Mouse (Mus musculus) forebrain, embryonic 16.5 days (tissue): ENCODE measurements around the gene Phf13. TPM values are rescaled to one million over a fixed set of nuclear protein-coding genes. Genes with fewer than 3 reads are reported as not detected.
A peak's percentile ranks its signal among the peaks of the same experiment; 100 is the strongest.

Source experiments
- ATAC-seq: fragments of 200-750 bp; cut with Nextera tagmentation; 2 replicates; pipeline ENCODE4 v1.8.0; 2017; ENCODE audit warnings: mild to moderate bottlenecking, moderate library complexity
- H3K27ac ChIP-seq: fragments of 300-500 bp; sonication (generic); 2 replicates; pipeline ENCODE4 v1.5.1; 2014; ENCODE audit warnings: low read length, control low read depth
- H3K27me3 ChIP-seq: fragments of 300-500 bp; sonication (generic); replicated peaks from 2 replicates; pipeline ENCODE4 v1.6.1; 2014; ENCODE audit warnings: low read length; ENCODE audit not compliant: control insufficient read depth, insufficient read depth
- H3K36me3 ChIP-seq: fragments of 300-500 bp; sonication (generic); 2 replicates; pipeline ENCODE4 v1.6.1; 2014; ENCODE audit not compliant: control insufficient read depth, insufficient read depth
- H3K4me1 ChIP-seq: fragments of 300-500 bp; sonication (generic); replicated peaks from 2 replicates; pipeline ENCODE4 v1.6.1; 2014; ENCODE audit warnings: low read length; ENCODE audit not compliant: control insufficient read depth, insufficient read depth
- H3K4me2 ChIP-seq: fragments of 300-500 bp; sonication (generic); 2 replicates; pipeline ENCODE4 v1.6.1; 2014; ENCODE audit warnings: mild to moderate bottlenecking, low read length, control low read depth
- H3K4me3 ChIP-seq: fragments of 300-500 bp; sonication (generic); replicated peaks from 2 replicates; pipeline ENCODE4 v1.5.1; 2014; ENCODE audit warnings: mild to moderate bottlenecking, low read length, control low read depth
- H3K9ac ChIP-seq: fragments of 300-500 bp; sonication (generic); replicated peaks from 2 replicates; pipeline ENCODE4 v1.6.1; 2014; ENCODE audit warnings: low read depth, low read length, control low read depth
- H3K9me3 ChIP-seq: fragments of 300-500 bp; sonication (generic); 2 replicates; pipeline ENCODE4 v1.6.1; 2016; ENCODE audit warnings: low read length; ENCODE audit not compliant: control insufficient read depth
- WGBS: fragments of 180-500 bp; shearing (Covaris S2); extraction: QIAGEN DNeasy Blood & Tissue Kit; methylation state at CpG from one replicate; pipeline ENCODE4 v1.1.7; 2014; 5-methylcytosine and 5-hydroxymethylcytosine counted together
- polyA plus RNA-seq: library from polyadenylated mRNA; unstranded; fragments of >200 nt; fragmentation: Nextera tagmentation; extraction: Ambion mirVana; gene quantifications from 2 replicates; pipeline ENCODE4 v1.2.1, GENCODE M21; 2015

The Phf13 gene
- polyA plus RNA-seq, 1 experiment from 2014 or later, result 20.5 TPM

DNA sequence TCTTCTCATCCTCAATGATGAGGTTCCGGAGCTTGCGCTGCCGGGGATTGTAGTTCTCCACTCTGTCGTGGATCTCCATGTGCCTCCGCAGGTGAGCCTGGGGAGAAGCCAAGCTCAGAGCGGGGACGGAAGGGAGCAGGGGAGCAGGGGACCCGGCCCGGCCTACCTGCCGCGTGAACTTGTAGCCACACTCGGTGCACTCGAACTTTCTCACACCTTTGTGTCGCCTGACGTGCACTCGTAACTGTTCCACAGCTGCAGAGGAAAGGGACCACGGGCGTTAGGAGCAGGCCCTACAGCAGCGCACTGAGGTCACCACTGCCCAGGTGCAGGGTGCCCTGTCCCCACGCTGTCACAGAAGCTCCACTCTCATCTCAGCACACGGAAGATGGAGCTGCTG is 24.0 kb upstream of the Phf13 start:
- Histone ChIP-seq H3K4me2 (no peak overlapping the region), H3K9me3 (no peaks in the 10 kb centered on the region), H3K27ac (no peak overlapping the region), H3K4me3 (no peak overlapping the region), H3K4me1 (peaks cover 9% of the 10 kb centered on the region), H3K36me3 (peaks cover 8% of the 10 kb centered on the region), H3K27me3 (no peaks in the 10 kb centered on the region), H3K9ac (no peak overlapping the region)
- WGBS, result 93% methylated on average over 21 of the region's 21 CpGs
- no peak for ATAC-seq

DNA sequence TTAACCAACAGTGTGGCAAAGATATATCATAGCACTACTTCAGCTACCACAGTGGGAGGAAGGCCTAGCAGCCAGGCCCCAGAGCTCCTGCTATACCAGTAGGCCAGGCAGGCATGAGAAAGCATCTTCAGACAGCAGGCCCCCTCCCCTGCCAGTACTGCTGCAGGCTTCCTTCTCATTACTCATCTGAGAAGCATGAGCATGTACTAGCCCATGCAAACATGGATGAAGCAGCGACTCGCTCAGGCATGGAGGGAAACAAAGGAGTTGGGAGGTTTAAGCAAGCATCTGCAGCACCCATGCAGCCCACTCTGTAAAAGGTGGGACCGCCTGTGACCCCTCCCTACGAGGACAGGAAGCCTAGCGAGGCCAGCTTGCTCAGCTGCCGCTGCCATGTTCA is 23.0 kb upstream of the Phf13 start:
- Histone ChIP-seq H3K4me2 (no peak overlapping the region), H3K27me3 (no peaks in the 10 kb centered on the region), H3K4me1 (peaks cover 4% of the 10 kb centered on the region), H3K36me3 (peaks cover 8% of the 10 kb centered on the region), H3K9me3 (no peaks in the 10 kb centered on the region), H3K9ac (no peak overlapping the region), H3K4me3 (no peak overlapping the region), H3K27ac (no peak overlapping the region)
- no peak for ATAC-seq
- WGBS, result 85% methylated on average over 6 of the region's 6 CpGs

DNA sequence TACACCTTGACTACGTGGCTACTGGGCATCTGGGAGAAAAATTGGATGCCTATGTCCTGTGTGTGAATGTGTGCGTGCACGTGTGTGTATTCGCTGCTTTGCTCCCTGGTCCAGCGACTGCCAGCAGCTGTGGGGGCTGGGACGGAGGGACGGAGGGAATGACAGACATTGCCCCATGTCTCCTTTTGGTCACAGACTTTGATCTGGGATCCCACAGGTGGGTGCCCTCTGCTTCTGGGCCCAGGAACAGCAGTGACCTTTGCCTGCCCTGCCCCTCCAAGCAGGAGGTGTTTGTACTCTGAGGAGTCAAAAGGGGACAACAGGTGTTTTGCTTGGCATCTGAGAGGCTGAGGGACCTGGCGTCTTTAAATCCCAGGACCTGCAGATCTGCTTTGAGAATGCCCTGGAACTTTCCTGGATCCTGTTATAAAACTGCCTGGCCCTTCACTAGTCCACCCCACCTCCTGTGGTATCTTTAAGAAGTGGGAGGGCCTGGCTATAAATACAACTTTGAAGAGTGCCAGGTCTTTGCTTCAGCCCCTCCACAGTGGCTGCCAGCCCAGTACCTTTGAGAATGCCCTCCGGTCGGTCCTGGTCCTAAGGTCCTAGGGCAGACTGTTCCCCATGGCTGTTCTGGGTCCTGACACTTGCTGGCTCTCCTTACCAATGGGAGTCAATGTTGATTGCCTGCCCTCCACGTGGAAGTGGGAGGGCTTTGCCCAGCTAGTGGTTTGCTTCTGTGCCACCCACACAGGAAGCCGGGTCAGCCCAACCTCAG is 17.2 kb upstream of the Phf13 start:
- Histone ChIP-seq H3K27me3 (peaks cover 4% of the 10 kb centered on the region; the same call in 1 of the 2 replicates), H3K4me2 (no peak overlapping the region), H3K4me3 (no peak overlapping the region), H3K4me1 (peaks cover 21% of the 10 kb centered on the region), H3K9me3 (no peaks in the 10 kb centered on the region), H3K36me3 (no peaks in the 10 kb centered on the region), H3K9ac (no peak overlapping the region), H3K27ac (no peak overlapping the region)
- ATAC-seq, result no peak
- 84% methylated on average over 12 of the region's 12 CpGs for WGBS

DNA sequence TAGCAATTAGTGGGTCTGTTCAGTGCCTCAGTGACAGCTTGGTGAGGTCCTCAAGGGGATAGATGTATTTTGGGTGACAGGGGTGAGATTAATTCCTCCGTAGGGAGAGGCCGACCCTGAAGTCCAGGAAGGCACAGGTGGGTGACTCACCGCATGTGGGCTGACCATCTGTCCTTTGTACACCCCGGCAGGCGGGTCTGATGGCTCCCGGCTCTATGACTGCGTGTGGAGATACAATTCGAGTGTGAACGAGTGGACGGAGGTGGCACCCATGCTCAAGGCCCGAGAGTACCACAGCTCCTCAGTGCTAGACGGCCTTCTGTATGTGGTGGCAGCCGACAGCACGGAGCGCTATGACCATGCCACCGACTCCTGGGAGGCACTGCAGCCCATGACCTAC is 16.1 kb upstream of the Phf13 start:
- 92% methylated on average over 16 of the region's 16 CpGs for WGBS
- no peaks in the 10 kb centered on the region for H3K9me3 ChIP-seq
- ATAC-seq, result no peak
- peaks cover 26% of the 10 kb centered on the region for H3K4me1 ChIP-seq
- H3K36me3 ChIP-seq, result no peaks in the 10 kb centered on the region
- no peak overlapping the region for H3K4me2 ChIP-seq
- H3K27ac ChIP-seq, result no peak overlapping the region
- no peak overlapping the region for H3K9ac ChIP-seq
- H3K27me3 ChIP-seq, result peaks cover 15% of the 10 kb centered on the region
- H3K4me3 ChIP-seq, result no peak overlapping the region

DNA sequence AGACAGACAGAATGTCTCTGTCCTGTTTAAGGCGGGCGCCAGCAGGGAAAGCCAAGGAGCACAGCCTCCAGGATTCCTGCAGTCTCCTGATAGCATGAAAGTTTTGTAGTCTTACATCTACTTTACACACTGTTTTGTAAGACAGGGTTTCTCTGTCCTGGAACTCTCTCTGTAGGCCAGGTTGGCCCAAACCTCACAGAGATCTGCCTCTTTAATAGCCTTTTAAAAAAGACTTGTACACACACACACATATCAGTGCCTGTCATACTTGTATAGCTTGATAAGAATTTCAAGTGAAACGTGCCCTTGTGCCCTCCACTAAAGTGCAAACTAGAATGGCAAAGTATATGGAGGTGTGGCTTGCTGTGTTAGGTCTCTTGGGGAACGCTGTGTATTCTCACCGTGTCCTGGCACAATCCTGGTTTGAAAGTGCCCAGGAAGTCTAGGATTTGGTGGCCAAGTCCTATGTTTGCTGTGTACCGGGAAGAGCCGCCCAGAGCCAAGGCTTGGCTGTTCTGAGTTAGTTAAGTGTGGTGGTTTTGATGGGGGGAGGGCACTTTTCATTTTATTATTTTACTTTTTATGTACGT is 15.2 kb upstream of the Phf13 start:
- Histone ChIP-seq H3K4me1 (peaks cover 26% of the 10 kb centered on the region), H3K27ac (no peak overlapping the region), H3K4me2 (no peak overlapping the region), H3K27me3 (peaks cover 22% of the 10 kb centered on the region), H3K9ac (no peak overlapping the region), H3K4me3 (no peak overlapping the region), H3K9me3 (no peaks in the 10 kb centered on the region), H3K36me3 (no peaks in the 10 kb centered on the region)
- 75% methylated on average over 8 of the region's 8 CpGs for WGBS
- ATAC-seq, result no peak

DNA sequence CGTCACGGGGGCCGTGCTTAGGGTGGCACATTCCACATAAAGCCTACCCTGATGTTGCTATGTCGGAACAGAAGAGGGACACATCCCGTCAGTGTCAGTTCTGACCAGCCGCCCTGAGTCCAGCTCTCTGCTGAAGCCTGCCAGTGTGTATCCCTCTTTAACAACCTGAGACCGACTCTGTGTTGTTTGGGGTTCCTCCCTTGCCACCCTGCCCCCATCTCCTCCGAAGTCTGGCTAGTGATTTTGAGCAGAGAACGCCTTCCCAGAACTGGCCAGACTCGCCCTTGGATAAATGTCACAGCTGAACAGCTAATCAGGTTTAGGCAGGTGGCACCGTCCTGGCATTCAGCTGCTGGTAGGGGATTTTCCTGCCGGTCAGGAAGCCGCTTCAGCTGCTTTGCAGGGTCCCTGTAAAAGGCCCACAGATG is 14.7 kb upstream of the Phf13 start:
- Histone ChIP-seq H3K27me3 (peaks cover 23% of the 10 kb centered on the region), H3K27ac (no peak overlapping the region), H3K4me1 (peaks cover 26% of the 10 kb centered on the region), H3K4me2 (peak overlapping the region; percentile 90), H3K9me3 (no peaks in the 10 kb centered on the region), H3K4me3 (peak overlapping the region; percentile 80; the same call in 1 of the 2 replicates), H3K36me3 (no peaks in the 10 kb centered on the region), H3K9ac (no peak overlapping the region)
- no peak for ATAC-seq
- 13% methylated on average over 13 of the region's 13 CpGs for WGBS

DNA sequence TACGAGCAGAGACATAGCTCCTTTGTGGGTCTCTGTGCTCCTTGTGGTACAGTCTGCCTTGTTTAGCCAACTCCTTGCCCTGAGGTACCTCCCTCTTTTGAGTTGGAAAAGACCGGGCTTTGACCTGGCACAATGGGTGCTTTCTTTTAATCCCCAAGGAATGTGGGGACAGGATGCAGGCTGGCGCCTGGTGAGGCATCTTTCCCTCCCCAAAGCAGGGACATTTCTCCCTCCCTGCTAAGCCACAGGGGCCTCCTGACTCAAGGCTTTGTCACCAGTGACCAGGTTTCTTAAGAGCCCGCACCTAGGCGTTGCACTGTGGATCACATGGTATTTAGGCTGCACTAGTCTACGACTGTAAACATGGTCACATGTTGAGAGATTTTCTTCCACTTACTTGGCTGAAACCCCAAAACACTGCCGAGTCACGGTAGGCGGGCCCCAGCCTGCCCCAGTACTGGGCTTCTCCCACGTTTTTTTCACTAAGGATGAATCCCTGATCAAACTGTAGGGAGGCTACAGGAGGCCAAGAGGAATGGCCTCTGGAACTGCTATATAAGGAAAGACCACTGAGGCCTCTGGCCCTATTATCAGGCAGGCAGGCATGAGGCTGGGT is 14.1 kb upstream of the Phf13 start:
- Histone ChIP-seq H3K9ac (peak overlapping the region; percentile 19; the same call in 1 of the 2 replicates), H3K27ac (no peak overlapping the region), H3K4me1 (peaks cover 26% of the 10 kb centered on the region), H3K4me3 (peak overlapping the region; percentile 80), H3K36me3 (no peaks in the 10 kb centered on the region), H3K9me3 (no peaks in the 10 kb centered on the region), H3K27me3 (peaks cover 23% of the 10 kb centered on the region), H3K4me2 (peak overlapping the region; percentile 90)
- no peak for ATAC-seq
- under 1% methylated on average over 10 of the region's 10 CpGs for WGBS

DNA sequence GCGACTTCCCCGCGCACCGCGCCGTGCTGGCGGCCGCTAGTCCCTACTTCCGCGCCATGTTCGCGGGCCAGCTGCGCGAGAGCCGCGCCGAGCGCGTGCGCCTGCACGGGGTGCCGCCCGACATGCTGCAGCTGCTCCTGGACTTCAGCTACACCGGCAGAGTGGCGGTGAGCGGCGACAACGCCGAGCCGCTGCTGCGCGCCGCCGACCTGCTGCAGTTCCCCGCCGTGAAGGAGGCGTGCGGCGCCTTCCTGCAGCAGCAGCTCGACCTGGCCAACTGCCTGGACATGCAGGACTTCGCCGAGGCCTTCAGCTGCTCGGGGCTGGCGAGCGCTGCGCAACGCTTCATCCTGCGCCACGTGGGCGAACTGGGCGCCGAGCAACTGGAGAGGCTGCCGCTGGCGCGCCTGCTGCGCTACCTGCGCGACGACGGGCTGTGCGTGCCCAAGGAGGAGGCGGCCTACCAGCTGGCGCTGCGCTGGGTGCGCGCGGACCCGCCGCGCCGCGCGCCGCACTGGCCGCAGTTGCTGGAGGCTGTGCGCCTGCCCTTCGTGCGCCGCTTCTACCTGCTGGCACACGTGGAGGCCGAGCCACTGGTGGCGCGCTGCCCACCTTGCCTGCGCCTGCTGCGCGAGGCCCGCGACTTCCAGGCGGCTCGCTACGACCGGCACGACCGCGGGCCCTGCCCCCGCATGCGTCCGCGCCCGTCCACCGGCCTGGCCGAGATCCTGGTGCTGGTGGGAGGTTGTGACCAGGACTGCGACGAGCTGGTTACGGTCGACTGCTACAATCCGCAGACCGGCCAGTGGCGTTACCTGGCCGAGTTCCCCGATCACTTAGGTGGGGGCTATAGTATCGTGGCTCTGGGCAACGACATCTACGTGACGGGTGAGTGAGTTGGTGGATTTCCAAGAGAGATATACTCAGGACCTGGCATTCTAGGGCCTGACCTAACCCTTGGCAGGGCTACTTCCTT is 13.3 kb upstream of the Phf13 start:
- H3K4me1 ChIP-seq, result peaks cover 26% of the 10 kb centered on the region
- peak overlapping the region; percentile 68 for H3K27ac ChIP-seq
- H3K9ac ChIP-seq, result peak overlapping the region; percentile 56
- H3K9me3 ChIP-seq, result no peaks in the 10 kb centered on the region
- peaks cover 23% of the 10 kb centered on the region for H3K27me3 ChIP-seq
- ATAC-seq, result peak; percentile 83
- H3K4me3 ChIP-seq, result peak overlapping the region; percentile 80
- H3K36me3 ChIP-seq, result no peaks in the 10 kb centered on the region
- under 1% methylated on average over 110 of the region's 115 CpGs for WGBS
- peak overlapping the region; percentile 90 for H3K4me2 ChIP-seq
